Mouse (Mus musculus) ES-E14 (cell line): Measurements from ENCODE around the gene Phf2.

Source experiments
- MAFK ChIP-seq: IDR thresholded peaks from 2 replicates; pipeline ENCODE4 v1.6.1; 2014; ENCODE audit warnings: mild to moderate bottlenecking, low read depth, low read length, inconsistent platforms; ENCODE audit not compliant: insufficient read depth
- ZC3H11A ChIP-seq: IDR thresholded peaks from 2 replicates; pipeline ENCODE4 v1.6.1; 2012; ENCODE audit warnings: low read depth, mild to moderate bottlenecking, inconsistent platforms, low read length, borderline replicate concordance

- TF ChIP-seq MAFK (no peak), ZC3H11A (no peak)
Measured at GRCm38 (mm10) chr13:48857246-48857932, 13.5 kb downstream of the Phf2 start.
